Mouse (Mus musculus) embryonic facial prominence, embryonic 12.5 days (tissue): ENCODE results near the gene L2hgdh. TPM values are rescaled to one million over a fixed set of nuclear protein-coding genes. Genes with fewer than 3 reads are reported as not detected.
"Not testable (repeated sequence)": the region's sequence is repeated elsewhere in the genome, so short reads cannot be mapped to it uniquely, and the experiment has no call there.

Experiments
- ATAC-seq: fragments of 200-750 bp; cut with Nextera tagmentation; 2 replicates; pipeline ENCODE4 v1.8.0; 2017; ENCODE audit not compliant: insufficient number of reproducible peaks, insufficient read depth, low FRiP score, low TSS enrichment
- H3K27ac ChIP-seq: fragments of 300-500 bp; sonication (generic); 2 replicates; pipeline ENCODE4 v1.5.1; 2016; ENCODE audit warnings: mild to moderate bottlenecking
- H3K27me3 ChIP-seq: fragments of 300-500 bp; sonication (generic); 2 replicates; pipeline ENCODE4 v1.6.1; 2016; ENCODE audit warnings: mild to moderate bottlenecking, moderate library complexity
- H3K36me3 ChIP-seq: fragments of 300-500 bp; sonication (generic); 2 replicates; pipeline ENCODE4 v1.6.1; 2016; ENCODE audit warnings: mild to moderate bottlenecking
- H3K4me1 ChIP-seq: fragments of 300-500 bp; sonication (generic); 2 replicates; pipeline ENCODE4 v1.6.1; 2016
- H3K4me2 ChIP-seq: fragments of 300-500 bp; sonication (generic); replicated peaks from 2 replicates; pipeline ENCODE4 v1.6.1; 2016; ENCODE audit warnings: mild to moderate bottlenecking, moderate library complexity
- H3K4me3 ChIP-seq: fragments of 300-500 bp; sonication (generic); 2 replicates; pipeline ENCODE4 v1.5.1; 2016; ENCODE audit warnings: mild to moderate bottlenecking
- H3K9ac ChIP-seq: fragments of 300-500 bp; sonication (generic); 2 replicates; pipeline ENCODE4 v1.6.1; 2016; ENCODE audit warnings: mild to moderate bottlenecking, moderate library complexity
- H3K9me3 ChIP-seq: fragments of 300-500 bp; sonication (generic); 2 replicates; pipeline ENCODE4 v1.6.1; 2016; ENCODE audit warnings: mild to moderate bottlenecking, moderate library complexity
- WGBS: fragments of 180-500 bp; shearing (Covaris S2); methylation state at CpG from one replicate; pipeline ENCODE4 v1.1.7; 2016; 5-methylcytosine and 5-hydroxymethylcytosine counted together
- polyA plus RNA-seq: library from polyadenylated mRNA; unstranded; fragments of >200 nt; fragmentation: Nextera tagmentation; extraction: Ambion mirVana; gene quantifications from 2 replicates; pipeline ENCODE4 v1.2.1, GENCODE M21; 2016

L2hgdh gene
- polyA plus RNA-seq, 1 experiment from 2014 or later, result 21.2 TPM

DNA sequence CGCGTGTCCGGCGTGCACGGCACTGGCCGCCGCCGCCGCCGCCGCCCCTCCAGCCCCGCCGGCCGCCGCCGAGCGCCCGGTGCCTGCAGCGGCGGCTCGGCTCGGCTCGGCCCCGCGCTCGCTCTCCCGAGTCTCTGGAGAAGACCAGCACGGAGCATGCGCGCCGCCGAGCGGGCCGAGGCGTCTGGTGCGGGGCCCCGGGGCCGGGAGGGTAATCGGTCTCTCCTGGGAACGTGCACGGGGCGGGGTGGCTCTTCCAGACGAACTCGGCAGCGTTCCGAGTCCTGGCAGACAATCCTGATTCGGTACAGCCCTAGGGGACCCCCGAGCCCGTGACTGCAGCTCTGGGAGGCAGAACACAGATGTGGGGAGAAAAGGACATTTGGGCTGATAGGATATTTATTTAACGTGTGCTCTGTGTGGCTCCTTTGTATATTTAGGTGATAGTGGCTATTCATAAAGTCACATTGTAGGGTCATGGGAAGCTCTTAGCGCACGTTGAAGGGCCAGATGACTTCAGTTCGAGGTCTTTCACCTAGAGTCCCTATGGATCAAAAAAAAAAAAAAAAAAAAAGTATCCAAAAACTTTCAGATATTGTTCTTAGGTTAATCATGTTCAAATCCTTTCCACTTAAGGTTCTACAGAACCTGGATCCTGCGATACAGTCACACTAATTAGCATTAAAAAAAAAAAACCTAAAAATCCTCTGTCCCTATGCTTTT lies 42.4 kb downstream of the L2hgdh start:
- Histone ChIP-seq H3K9me3 (no peaks in the 10 kb centered on the region), H3K4me1 (peaks cover 10% of the 10 kb centered on the region), H3K27me3 (no peaks in the 10 kb centered on the region), H3K4me3 (peak overlapping the region; percentile 95), H3K9ac (peak overlapping the region; percentile 96), H3K27ac (peak overlapping the region; percentile 96), H3K4me2 (peak overlapping the region; percentile 80), H3K36me3 (no peaks in the 10 kb centered on the region)
- peak; percentile 87 for ATAC-seq
- WGBS, result 2% methylated on average over 46 of the region's 54 CpGs

DNA sequence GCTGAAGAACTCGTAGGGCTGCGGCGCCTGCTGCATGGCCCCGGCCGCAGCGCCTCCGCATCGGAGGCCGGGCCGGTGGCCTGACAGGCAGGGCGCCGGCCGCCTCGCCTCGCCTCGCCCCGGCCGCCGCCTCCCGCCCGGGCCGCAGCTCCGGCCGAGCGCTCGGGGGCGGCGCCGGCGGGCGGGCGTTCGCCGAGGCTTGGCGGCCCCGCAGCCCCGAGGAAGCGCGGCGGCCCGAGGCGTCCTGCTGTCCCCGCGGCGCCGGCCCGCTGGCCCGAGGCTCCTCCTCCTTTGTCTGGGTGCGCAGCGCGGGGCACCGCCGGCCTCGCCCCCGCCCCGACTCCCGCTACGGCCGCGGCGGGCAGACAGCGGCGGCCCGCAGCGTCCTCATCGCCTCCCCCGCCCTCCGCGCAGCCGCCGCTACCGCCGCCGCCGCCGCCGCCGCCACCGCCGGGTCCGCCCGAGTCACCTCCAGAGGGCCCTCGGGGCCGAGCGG lies 43.1 kb downstream of the L2hgdh start, which contains the start of gene Sos2:
Gene Sos2 (minus strand): TSS at position 287 of the 496 bp plus-strand sequence.
- Histone ChIP-seq H3K27me3 (no peaks in the 10 kb centered on the region), H3K4me3 (peak within 1 kb of the TSS; percentile 95), H3K4me2 (peak within 1 kb of the TSS; percentile 80), H3K36me3 (no peaks in the 10 kb centered on the region), H3K9me3 (no peaks in the 10 kb centered on the region), H3K4me1 (peaks cover 10% of the 10 kb centered on the region), H3K9ac (peak within 1 kb of the TSS; percentile 96), H3K27ac (peak within 1 kb of the TSS; percentile 96)
- peak; percentile 62 for ATAC-seq
- under 1% methylated on average over 45 of the region's 85 CpGs for WGBS

DNA sequence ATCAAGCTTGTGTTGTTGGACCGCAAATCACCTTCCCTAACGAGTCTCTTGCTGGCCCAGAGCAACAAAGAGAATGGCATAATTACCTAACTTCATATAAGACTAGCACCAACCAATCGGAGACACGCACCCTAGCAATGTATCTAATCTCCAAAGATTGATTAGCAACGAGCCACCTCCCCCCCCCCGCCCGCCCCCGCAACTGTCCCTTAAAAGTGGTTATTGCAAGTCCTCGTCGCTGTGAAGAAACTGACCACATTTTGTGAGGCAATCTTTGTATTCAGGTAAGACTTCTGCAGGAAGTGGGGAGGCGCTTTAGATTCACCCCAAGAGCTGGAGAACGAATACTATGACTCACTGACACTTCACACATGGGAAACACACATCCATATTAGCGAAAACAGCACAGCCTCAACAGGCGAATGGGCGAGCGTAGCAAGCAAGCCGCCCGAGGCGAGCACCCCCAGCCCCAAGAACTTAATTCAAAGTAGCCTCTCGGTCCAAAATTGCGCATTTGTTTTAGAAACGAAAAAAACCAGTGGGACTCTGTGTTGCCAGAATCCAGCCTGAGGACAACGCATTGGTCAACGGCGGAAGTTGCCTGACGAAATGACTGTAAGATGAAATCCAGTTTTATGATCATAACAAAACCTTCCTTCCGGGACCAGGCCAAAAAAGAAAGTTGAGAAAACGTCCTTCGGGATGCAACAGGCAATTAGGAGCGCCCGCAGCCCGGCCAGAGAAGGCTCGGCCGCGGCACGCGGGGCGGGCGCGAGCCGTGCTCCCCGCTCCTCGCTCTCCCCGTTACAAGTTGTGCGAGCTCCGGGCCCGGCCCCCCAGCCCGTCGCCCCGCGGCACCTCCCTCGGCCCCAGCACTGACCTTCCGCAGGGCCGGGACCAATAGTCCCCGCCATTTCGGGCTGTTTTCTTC lies 43.8 kb downstream of the L2hgdh start:
- H3K27me3 ChIP-seq, result no peaks in the 10 kb centered on the region
- WGBS, result under 1% methylated on average over 55 of the region's 56 CpGs
- no peaks in the 10 kb centered on the region for H3K9me3 ChIP-seq
- H3K27ac ChIP-seq, result peak overlapping the region; percentile 96
- no peak for ATAC-seq
- peak overlapping the region; percentile 95 for H3K4me3 ChIP-seq
- peaks cover 10% of the 10 kb centered on the region for H3K4me1 ChIP-seq
- peak overlapping the region; percentile 96 for H3K9ac ChIP-seq
- no peaks in the 10 kb centered on the region for H3K36me3 ChIP-seq
- peak overlapping the region; percentile 80 for H3K4me2 ChIP-seq

DNA sequence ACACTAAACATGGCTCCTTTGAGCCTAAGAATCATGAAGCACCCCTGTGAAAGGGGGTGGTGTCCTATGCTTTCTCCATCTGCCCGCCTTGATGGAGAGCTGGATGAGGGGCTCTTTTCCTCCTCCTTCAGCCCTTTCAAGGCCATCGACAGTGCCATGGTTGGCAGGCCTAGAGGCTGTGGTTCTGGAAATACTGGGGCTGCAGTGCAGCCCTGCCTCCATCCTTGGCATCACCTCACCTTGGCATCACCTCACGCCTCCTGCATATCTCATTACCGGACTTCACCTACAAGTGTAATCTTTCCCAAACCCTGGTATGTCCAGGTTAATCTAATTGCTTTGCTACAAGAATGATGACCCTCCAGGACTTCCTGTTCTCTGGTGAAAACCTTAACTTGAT lies 48.5 kb downstream of the L2hgdh start:
- H3K9me3 ChIP-seq, result no peaks in the 10 kb centered on the region
- WGBS, result 89% methylated on average over 4 of the region's 4 CpGs
- no peak for ATAC-seq

DNA sequence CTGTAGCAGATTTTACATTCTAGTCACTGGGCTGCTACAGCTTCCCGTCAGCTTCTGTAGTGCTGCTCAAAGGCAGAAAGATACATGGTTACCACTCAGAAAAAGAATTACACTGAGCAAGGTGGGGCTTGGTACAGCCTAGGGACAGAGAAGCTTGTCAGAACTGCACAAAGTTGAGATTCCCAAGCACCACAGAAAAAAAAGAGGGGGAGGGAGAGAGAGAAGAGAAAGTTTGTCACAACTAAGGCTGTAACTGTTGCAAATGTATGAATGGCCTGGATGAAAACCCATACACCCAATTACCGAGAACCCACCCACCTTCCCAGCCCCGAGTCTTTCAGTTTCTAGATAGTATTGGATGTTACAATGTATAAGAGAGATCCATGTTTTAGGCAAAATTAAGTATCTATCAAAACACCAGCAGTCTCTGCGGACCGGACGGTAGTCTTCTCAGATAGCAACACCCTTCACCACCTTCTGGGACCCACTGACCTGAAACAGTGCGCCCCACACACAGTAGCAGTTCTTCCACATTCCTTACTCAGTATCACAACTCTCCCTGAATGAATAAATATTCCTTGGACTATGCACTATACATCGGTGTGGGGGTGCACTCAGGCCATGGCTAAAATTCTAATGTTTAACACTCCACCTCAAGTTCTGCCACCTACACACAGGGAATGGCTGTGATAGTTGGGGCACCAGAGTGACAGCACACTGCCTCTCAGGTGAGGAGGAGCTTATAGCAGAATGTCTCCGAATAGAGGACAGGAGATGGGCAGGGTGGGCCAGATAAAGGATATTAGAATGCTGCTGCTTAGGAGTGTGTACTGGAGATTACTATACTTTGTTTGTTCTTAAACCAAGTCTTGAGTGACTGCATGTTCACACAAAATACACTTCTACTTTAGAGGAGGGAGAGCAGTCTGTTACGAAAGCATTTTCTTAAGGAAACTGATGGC lies 49.8 kb downstream of the L2hgdh start:
- Histone ChIP-seq H3K9ac (no peak overlapping the region), H3K4me3 (no peak overlapping the region), H3K36me3 (no peaks in the 10 kb centered on the region), H3K4me1 (peaks cover 10% of the 10 kb centered on the region), H3K9me3 (no peaks in the 10 kb centered on the region), H3K27ac (no peak overlapping the region), H3K27me3 (no peaks in the 10 kb centered on the region), H3K4me2 (no peak overlapping the region)
- 80% methylated on average over 10 of the region's 10 CpGs for WGBS
- no peak for ATAC-seq

More for the DNA sequence above, 48.5 kb downstream of the L2hgdh start:
- Histone ChIP-seq H3K4me2 (no peak overlapping the region), H3K36me3 (no peaks in the 10 kb centered on the region), H3K4me1 (peaks cover 18% of the 10 kb centered on the region), H3K27ac (no peak overlapping the region), H3K9ac (no peak overlapping the region), H3K4me3 (no peak overlapping the region), H3K27me3 (no peaks in the 10 kb centered on the region)

DNA sequence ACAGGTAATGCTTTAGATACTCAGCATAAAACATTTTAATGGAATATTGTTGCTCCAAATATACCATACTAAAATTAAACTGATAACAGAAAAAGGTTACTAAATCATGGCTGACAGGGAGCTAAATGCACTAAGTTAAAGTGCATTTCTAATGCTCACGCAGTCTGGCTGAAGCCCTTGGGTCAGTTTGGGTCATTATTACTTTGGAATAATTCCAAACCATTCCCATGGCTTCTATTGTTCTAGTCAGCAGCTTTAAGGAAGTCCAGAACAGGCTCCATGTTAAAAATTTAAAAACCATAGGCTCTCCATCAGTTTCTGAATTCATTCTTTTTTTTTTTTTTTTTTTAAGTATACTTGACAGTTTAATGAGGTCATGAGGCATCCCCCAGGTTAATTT lies 50.5 kb downstream of the L2hgdh start:
- H3K27me3 ChIP-seq, result no peaks in the 10 kb centered on the region
- no peaks in the 10 kb centered on the region for H3K36me3 ChIP-seq
- H3K27ac ChIP-seq, result no peak overlapping the region
- no peak for ATAC-seq
- no peak overlapping the region for H3K9ac ChIP-seq
- H3K4me1 ChIP-seq, result peaks cover 8% of the 10 kb centered on the region
- no peaks in the 10 kb centered on the region for H3K9me3 ChIP-seq
- H3K4me2 ChIP-seq, result no peak overlapping the region
- 78% methylated on average over 1 of the region's 1 CpGs for WGBS
- no peak overlapping the region for H3K4me3 ChIP-seq

DNA sequence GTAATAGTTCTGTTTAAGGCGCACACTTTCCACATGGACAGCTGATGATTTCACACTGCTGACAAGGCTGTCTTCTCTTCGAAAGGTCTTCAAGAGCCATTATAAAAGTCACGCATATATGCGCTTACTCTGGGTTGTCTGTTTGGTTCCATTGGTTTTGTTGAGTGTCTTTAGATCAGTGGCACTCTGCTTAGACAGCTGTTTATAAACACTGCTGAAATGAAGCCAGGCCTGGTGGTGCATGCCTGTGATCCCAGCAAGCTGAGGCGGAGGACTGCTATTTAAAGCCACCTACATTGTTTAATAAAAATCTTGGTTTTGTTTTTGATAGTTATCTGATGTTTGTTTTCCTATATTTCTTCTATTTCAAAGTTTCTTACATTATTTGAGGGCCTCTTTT lies 58.0 kb downstream of the L2hgdh start:
- Histone ChIP-seq H3K4me1 (no peaks in the 10 kb centered on the region), H3K9me3 (no peaks in the 10 kb centered on the region), H3K27ac (no peak overlapping the region), H3K9ac (no peak overlapping the region), H3K36me3 (no peaks in the 10 kb centered on the region), H3K4me2 (no peak overlapping the region), H3K4me3 (no peak overlapping the region), H3K27me3 (no peaks in the 10 kb centered on the region)
- no peak for ATAC-seq
- 90% methylated on average over 5 of the region's 5 CpGs for WGBS

DNA sequence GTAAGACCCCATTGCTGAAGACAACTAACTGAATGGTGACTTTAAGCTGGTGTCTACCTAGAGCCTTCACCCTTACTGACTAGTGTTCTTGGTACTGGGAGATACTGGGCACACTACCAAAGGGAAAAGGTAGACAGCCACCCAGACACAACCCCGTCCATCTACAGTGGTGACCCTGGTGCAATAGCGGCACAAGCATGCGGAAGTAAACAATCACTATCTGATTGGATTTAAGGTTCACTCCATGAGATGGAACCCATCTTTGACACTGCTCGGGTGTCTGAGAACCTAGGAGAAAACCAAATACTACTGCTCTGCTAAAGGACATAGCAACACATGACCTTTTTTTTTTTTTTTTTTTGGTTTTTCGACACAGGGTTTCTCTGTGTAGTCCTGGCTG lies 63.0 kb downstream of the L2hgdh start:
- no peak for ATAC-seq
- no peaks in the 10 kb centered on the region for H3K36me3 ChIP-seq
- H3K4me3 ChIP-seq, result no peak overlapping the region
- H3K4me1 ChIP-seq, result no peaks in the 10 kb centered on the region
- WGBS, result 96% methylated on average over 5 of the region's 5 CpGs
- no peak overlapping the region for H3K4me2 ChIP-seq
- H3K9ac ChIP-seq, result no peak overlapping the region
- no peaks in the 10 kb centered on the region for H3K9me3 ChIP-seq
- H3K27ac ChIP-seq, result no peak overlapping the region
- H3K27me3 ChIP-seq, result no peaks in the 10 kb centered on the region

DNA sequence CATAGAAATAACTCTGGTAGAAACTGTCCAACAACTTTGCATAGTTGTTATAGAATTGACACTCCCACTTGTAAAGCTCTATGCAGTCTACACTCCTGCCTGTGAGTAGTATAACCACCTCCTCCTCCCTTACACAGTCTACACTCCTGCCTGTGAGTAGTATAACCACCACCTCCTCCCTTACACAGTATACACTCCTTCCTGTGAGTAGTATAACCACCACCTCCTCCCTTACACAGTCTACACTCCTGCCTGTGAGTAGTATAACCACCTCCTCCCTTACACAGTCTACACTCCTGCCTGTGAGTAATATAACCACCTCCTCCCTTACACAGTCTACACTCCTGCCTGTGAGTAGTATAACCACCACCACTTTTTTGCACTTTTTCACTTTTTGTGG lies 70.7 kb downstream of the L2hgdh start:
- H3K9me3 ChIP-seq, H3K27ac ChIP-seq, H3K4me2 ChIP-seq, H3K9ac ChIP-seq, H3K4me3 ChIP-seq, H3K27me3 ChIP-seq, H3K4me1 ChIP-seq: not testable (repeated sequence)
- peak; percentile 98 for ATAC-seq
- H3K36me3 ChIP-seq, result peaks cover 24% of the 10 kb centered on the region

DNA sequence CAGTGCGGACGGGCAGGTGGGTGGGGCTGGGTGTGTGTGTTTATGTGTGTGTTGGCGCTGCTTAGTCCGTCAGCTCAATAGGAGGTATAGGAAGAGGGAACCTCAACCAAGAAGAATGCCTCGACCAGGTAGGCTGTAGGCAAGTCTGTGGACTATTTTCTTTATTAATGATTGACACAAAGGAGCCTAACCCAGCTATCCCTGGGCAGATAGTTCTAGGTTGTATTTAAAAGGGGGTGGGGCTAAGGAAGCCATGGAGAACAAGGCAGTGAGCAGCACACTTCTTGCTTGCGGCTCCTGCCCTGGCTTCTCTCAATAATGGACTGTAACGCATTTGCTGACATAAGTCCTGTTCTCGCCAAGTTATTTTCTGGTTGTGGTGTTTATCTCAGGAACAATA lies 75.2 kb downstream of the L2hgdh start:
- no peak for ATAC-seq
- 0 out of 2 replicates have a peak, but pooled peaks cover 4% of the 10 kb centered on the region for H3K9me3 ChIP-seq
- H3K9ac ChIP-seq, result no peak overlapping the region
- WGBS, result 92% methylated on average over 8 of the region's 8 CpGs
- no peaks in the 10 kb centered on the region for H3K27me3 ChIP-seq
- no peak overlapping the region for H3K4me2 ChIP-seq
- no peak overlapping the region for H3K4me3 ChIP-seq
- no peaks in the 10 kb centered on the region for H3K4me1 ChIP-seq
- no peak overlapping the region for H3K27ac ChIP-seq
- peaks cover 32% of the 10 kb centered on the region for H3K36me3 ChIP-seq
